Mouse (Mus musculus) stomach, postnatal 0 days (tissue): ENCODE data around the gene Galnt3. TPM values are rescaled to one million over a fixed set of nuclear protein-coding genes. Genes with fewer than 3 reads are reported as not detected.

Source experiments
- ATAC-seq: fragments of 200-750 bp; cut with Nextera tagmentation; 2 replicates; pipeline ENCODE4 v1.8.0; 2017; ENCODE audit not compliant: low FRiP score, low TSS enrichment
- DNase-seq: peaks from one replicate; pipeline ENCODE4 v3.0.0-alpha.2; 2016; ENCODE audit warnings: low spot score
- H3K27ac ChIP-seq: fragments of 300-500 bp; sonication (generic); replicated peaks from 2 replicates; pipeline ENCODE4 v1.5.1; 2014; ENCODE audit warnings: mild to moderate bottlenecking, control low read depth
- H3K27me3 ChIP-seq: fragments of 300-500 bp; sonication (generic); 2 replicates; pipeline ENCODE4 v1.6.1; 2014; ENCODE audit warnings: low read length; ENCODE audit not compliant: control insufficient read depth, insufficient read depth
- H3K36me3 ChIP-seq: fragments of 300-500 bp; sonication (generic); 2 replicates; pipeline ENCODE4 v1.6.1; 2014; ENCODE audit warnings: low read length, mixed read lengths; ENCODE audit not compliant: control insufficient read depth, insufficient read depth
- H3K4me1 ChIP-seq: fragments of 300-500 bp; sonication (generic); replicated peaks from 2 replicates; pipeline ENCODE4 v1.6.1; 2014; ENCODE audit warnings: antibody characterized with exemption; ENCODE audit not compliant: control insufficient read depth, insufficient read depth
- H3K4me2 ChIP-seq: fragments of 300-500 bp; sonication (generic); replicated peaks from 2 replicates; pipeline ENCODE4 v1.6.1; 2014; ENCODE audit warnings: low read depth, mild to moderate bottlenecking, control low read depth, moderate library complexity
- H3K4me3 ChIP-seq: fragments of 300-500 bp; sonication (generic); 2 replicates; pipeline ENCODE4 v1.5.1; 2014; ENCODE audit warnings: low read depth, low read length, control low read depth
- H3K9ac ChIP-seq: fragments of 300-500 bp; sonication (generic); 2 replicates; pipeline ENCODE4 v1.6.1; 2014; ENCODE audit warnings: mild to moderate bottlenecking, low read length, control low read depth, mixed read lengths
- H3K9me3 ChIP-seq: fragments of 300-500 bp; sonication (generic); 2 replicates; pipeline ENCODE4 v1.6.1; 2016; ENCODE audit warnings: low read length; ENCODE audit not compliant: control insufficient read depth
- CTCF ChIP-seq: IDR thresholded peaks from 2 replicates; pipeline ENCODE4 v1.5.1; 2016; ENCODE audit warnings: antibody characterized with exemption, low read depth, mild to moderate bottlenecking, moderate library complexity
- EP300 ChIP-seq: optimal IDR thresholded peaks from 2 replicates; pipeline ENCODE3; 2016; ENCODE audit warnings: antibody characterized with exemption
- WGBS: fragments of 180-500 bp; shearing (Covaris S2); extraction: QIAGEN DNeasy Blood & Tissue Kit; methylation state at CpG from one replicate; pipeline ENCODE4 v1.1.7; 2014; 5-methylcytosine and 5-hydroxymethylcytosine counted together
- polyA plus RNA-seq: library from polyadenylated mRNA; unstranded; fragments of >200 nt; fragmentation: Nextera tagmentation; extraction: Ambion mirVana; gene quantifications from 2 replicates; pipeline ENCODE4 v1.2.1, GENCODE M21; 2015

Gene Galnt3
- polyA plus RNA-seq, 1 experiment from 2014 or later = 11.3 TPM

GRCm38 (mm10) chr2:66142711-66143110, 17.9 kb upstream of the Galnt3 start:
- no peak overlapping the region for H3K4me3 ChIP-seq
- H3K4me2 ChIP-seq = no peak overlapping the region
- DNase-seq = no peak
- H3K9me3 ChIP-seq = no peaks in the 10 kb centered on the region
- no peak for ATAC-seq
- TF ChIP-seq EP300 (no peak), CTCF (no peak)
- H3K9ac ChIP-seq = no peak overlapping the region
- no peaks in the 10 kb centered on the region for H3K4me1 ChIP-seq
- no peaks in the 10 kb centered on the region for H3K36me3 ChIP-seq
- no peaks in the 10 kb centered on the region for H3K27me3 ChIP-seq
- no peak overlapping the region for H3K27ac ChIP-seq
- 72% methylated on average over 2 of the region's 2 CpGs for WGBS

DNA sequence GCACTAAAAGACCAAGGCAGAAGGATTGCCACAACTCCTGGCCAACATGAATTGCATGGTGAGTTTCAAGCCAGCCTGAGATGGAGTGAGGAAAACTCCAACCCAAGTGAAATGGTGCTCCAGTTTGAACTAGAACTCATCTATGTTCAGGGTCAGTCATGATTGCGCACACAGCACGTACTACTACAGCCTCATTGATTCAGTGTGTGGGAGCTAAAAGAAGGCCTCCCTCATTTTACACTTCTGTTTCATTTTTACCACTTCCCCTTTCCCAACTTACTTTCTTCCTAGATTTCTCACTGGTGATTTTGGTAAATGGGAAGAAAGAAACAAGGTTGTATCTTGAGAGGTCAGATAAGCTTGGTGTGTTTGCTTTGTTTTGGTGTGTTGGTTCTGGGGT, 17.5 kb upstream of the Galnt3 start:
- TF ChIP-seq EP300 (no peak), CTCF (no peak)
- Histone ChIP-seq H3K36me3 (no peaks in the 10 kb centered on the region), H3K9ac (no peak overlapping the region), H3K4me1 (no peaks in the 10 kb centered on the region), H3K27ac (no peak overlapping the region), H3K9me3 (no peaks in the 10 kb centered on the region), H3K4me2 (no peak overlapping the region), H3K4me3 (no peak overlapping the region), H3K27me3 (no peaks in the 10 kb centered on the region)
- DNase-seq (no peak), ATAC-seq (no peak)
- 94% methylated on average over 2 of the region's 2 CpGs for WGBS

DNA sequence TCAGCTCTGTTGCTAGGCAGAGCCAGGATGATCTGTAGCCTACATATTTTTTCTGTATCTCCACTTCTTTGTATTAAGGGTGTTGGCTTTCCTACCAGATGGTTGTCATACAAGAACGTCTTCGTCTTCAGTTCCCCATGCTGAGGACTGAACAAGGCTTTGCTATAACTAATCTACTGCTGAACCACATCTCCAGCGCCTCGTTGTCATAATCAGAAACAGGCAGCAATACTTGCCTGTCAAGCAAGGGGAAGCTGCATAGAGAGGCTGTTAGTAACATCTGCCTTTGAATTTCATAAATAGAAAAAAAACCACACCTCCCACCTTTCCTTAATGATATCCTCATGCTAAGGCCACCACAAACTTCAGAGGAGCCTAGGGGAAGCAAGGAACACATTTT, 15.5 kb upstream of the Galnt3 start:
- Histone ChIP-seq H3K9me3 (no peaks in the 10 kb centered on the region), H3K4me3 (no peak overlapping the region), H3K27ac (no peak overlapping the region), H3K4me1 (no peaks in the 10 kb centered on the region), H3K9ac (no peak overlapping the region), H3K4me2 (no peak overlapping the region), H3K27me3 (no peaks in the 10 kb centered on the region), H3K36me3 (no peaks in the 10 kb centered on the region)
- WGBS = 62% methylated on average over 4 of the region's 4 CpGs
- DNase-seq (no peak), ATAC-seq (no peak)
- TF ChIP-seq CTCF (no peak), EP300 (no peak)

GRCm38 (mm10) chr2:66131862-66132544, 7.2 kb upstream of the Galnt3 start:
- Histone ChIP-seq H3K9ac (no peak overlapping the region), H3K9me3 (no peaks in the 10 kb centered on the region), H3K4me2 (no peak overlapping the region), H3K36me3 (no peaks in the 10 kb centered on the region), H3K27ac (no peak overlapping the region), H3K4me1 (no peaks in the 10 kb centered on the region), H3K4me3 (no peak overlapping the region), H3K27me3 (no peaks in the 10 kb centered on the region)
- ATAC-seq = no peak
- WGBS = 38% methylated on average over 8 of the region's 8 CpGs
- TF ChIP-seq CTCF (no peak), EP300 (no peak)
- DNase-seq = no peak

DNA sequence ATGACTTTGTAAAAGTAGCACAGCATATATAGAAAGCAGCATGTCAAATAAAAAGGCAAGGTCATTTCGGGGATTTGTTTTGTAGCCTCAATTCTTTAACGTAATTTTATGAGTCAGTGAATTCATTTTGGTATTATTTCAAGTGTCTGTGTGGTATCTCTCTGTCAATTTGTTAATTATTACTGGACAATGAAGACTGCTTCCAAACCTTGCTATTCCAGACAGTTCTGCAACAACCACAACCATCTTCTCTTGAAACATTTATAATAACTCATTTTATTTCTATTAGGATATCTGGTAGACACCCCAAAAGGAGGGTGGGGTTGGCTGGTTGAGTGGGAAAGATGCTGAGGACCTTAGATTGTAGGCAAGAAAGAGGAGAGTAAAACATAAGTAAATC, 4.1 kb upstream of the Galnt3 start:
- Histone ChIP-seq H3K9ac (no peak overlapping the region), H3K4me3 (no peak overlapping the region), H3K27me3 (no peaks in the 10 kb centered on the region), H3K9me3 (no peaks in the 10 kb centered on the region), H3K27ac (no peak overlapping the region), H3K4me2 (no peak overlapping the region), H3K4me1 (no peaks in the 10 kb centered on the region), H3K36me3 (no peaks in the 10 kb centered on the region)
- WGBS = 90% methylated on average over 2 of the region's 2 CpGs
- no peak for DNase-seq
- ATAC-seq = no peak
- TF ChIP-seq EP300 (no peak), CTCF (no peak)

DNA sequence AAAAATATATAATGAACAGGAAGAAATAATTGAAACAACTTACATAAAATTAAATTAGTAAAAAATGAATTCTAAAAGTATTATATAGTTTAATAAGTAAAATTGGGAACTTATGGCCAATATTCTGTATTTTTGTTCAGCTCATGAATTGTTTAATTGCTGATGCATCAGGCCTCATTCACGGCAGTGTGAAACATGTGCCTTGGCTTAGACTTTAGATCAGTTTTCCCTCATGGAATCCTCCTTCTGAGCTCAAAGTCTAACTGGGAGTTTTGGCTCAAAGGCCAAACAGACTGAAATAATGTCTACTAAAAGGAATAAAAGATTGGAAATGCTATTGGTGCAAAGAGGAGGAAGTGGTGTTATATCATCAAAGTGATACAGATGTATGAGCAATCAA, 2.7 kb upstream of the Galnt3 start:
- H3K36me3 ChIP-seq = no peaks in the 10 kb centered on the region
- H3K4me2 ChIP-seq = no peak overlapping the region
- no peaks in the 10 kb centered on the region for H3K9me3 ChIP-seq
- no peak overlapping the region for H3K27ac ChIP-seq
- no peak overlapping the region for H3K9ac ChIP-seq
- DNase-seq (no peak), ATAC-seq (no peak)
- H3K27me3 ChIP-seq = no peaks in the 10 kb centered on the region
- 86% methylated on average over 1 of the region's 1 CpGs for WGBS
- H3K4me3 ChIP-seq = no peak overlapping the region
- H3K4me1 ChIP-seq = no peaks in the 10 kb centered on the region
- TF ChIP-seq CTCF (no peak), EP300 (no peak)
